Comparison of ENCODE assay signal across 23 mouse cellular contexts in genomic region chr1:165875520-165876284, GRCm38 (mm10).
DNase-seq lines count a peak whose midpoint lies in the region; ATAC-seq and TF ChIP-seq lines count a peak whose summit lies in the region.
"Had no signal": no experiment of that assay in that cellular context is flagged by ENCODE, and none has a peak within 500 bp of the region (broad histone marks: within the 10 kb centered on the region; RNA-seq: fewer than 3 reads in every experiment).

No protein-coding gene starts in this region.

- H3K36me3 ChIP-seq in liver, embryonic 11.5 days (ENCODE audit: control insufficient read depth, insufficient read depth, low read length), result 0 out of 2 replicates have a peak, but pooled peaks cover 2% of the 10 kb centered on the region
- peaks cover 22% of the 10 kb centered on the region for H3K36me3 ChIP-seq in liver, postnatal 0 days (replicated peaks; ENCODE audit: insufficient read depth, low read length)
- peaks cover 2 to 47% of the 10 kb centered on the region in 2 experiments; a peak in 3 of 4 replicates for H3K36me3 ChIP-seq in MEL (ENCODE audit: control insufficient read depth in 1 of 2, insufficient read depth in 2 of 2, low read length in 2 of 2)
- peaks cover 27% of the 10 kb centered on the region for H3K36me3 ChIP-seq in kidney, embryonic 14.5 days (ENCODE audit: control insufficient read depth, insufficient read depth, low read length)

- no peak overlapping the region for H3K4me2 ChIP-seq in liver, embryonic 11.5 days
- no peak overlapping the region for H3K4me2 ChIP-seq in liver, postnatal 0 days (ENCODE audit: low read depth, low read length)
- H3K4me2 ChIP-seq in kidney, embryonic 14.5 days (replicated peaks; ENCODE audit: low read depth, low read length), result no peak overlapping the region
- H3K4me2 ChIP-seq: forebrain, embryonic 15.5 days; heart, embryonic 13.5 days; neural tube, embryonic 13.5 days had no signal

- H3K27ac ChIP-seq in liver, embryonic 11.5 days (ENCODE audit: low read depth, low read length), result no peak overlapping the region
- H3K27ac ChIP-seq in liver, postnatal 0 days (ENCODE audit: low read depth), result no peak overlapping the region
- H3K27ac ChIP-seq in MEL (ENCODE audit: control insufficient read depth, low read depth, low read length), result peak overlapping the region; percentile 100
- H3K27ac ChIP-seq in bone marrow, adult 2 months (ENCODE audit: control insufficient read depth, insufficient read depth, low read depth, low read length, poor library complexity), result peak overlapping the region; percentile 14; the same call in 1 of the 2 replicates
- H3K27ac ChIP-seq in kidney, embryonic 14.5 days (ENCODE audit: low read depth, low read length), result no peak overlapping the region
- H3K27ac ChIP-seq: forebrain, embryonic 15.5 days; heart, embryonic 13.5 days; macrophage; midbrain, embryonic 10.5 days; neural tube, embryonic 13.5 days had no signal

- TF ChIP-seq RAD21 in MEL (IDR thresholded peaks at IDR 0.05; ENCODE audit: low read depth, low read length), result no peak

- H3K27me3 ChIP-seq in liver, embryonic 11.5 days (replicated peaks; ENCODE audit: control insufficient read depth, insufficient read depth, low read length), result no peaks in the 10 kb centered on the region
- no peaks in the 10 kb centered on the region for H3K27me3 ChIP-seq in liver, postnatal 0 days (ENCODE audit: insufficient read depth, low read length)
- H3K27me3 ChIP-seq in MEL (ENCODE audit: control insufficient read depth in 1 of 2, insufficient read depth in 2 of 2, low read length in 2 of 2), result no peaks in the 10 kb centered on the region
- no peaks in the 10 kb centered on the region for H3K27me3 ChIP-seq in kidney, embryonic 14.5 days (ENCODE audit: control insufficient read depth, insufficient read depth, low read length)
- H3K27me3 ChIP-seq: forebrain, embryonic 15.5 days; heart, embryonic 13.5 days; neural tube, embryonic 13.5 days; Patski had no signal

- TF ChIP-seq POLR2A in MEL (IDR thresholded peaks at IDR 0.05; ENCODE audit: control insufficient read depth in 1 of 2, insufficient read depth in 1 of 2, low read depth in 1 of 2, low read length in 2 of 2, poor library complexity in 1 of 2), result peak in 1 of 2 experiments; percentile 34; a peak in 1 of 4 replicates
- TF ChIP-seq POLR2A in bone marrow, adult 2 months (IDR thresholded peaks at IDR 0.05; ENCODE audit: borderline replicate concordance, control insufficient read depth, low read depth, low read length), result no peak

- no peak for TF ChIP-seq CTCF in liver, postnatal 0 days (IDR thresholded peaks at IDR 0.05; ENCODE audit: low read depth)
- TF ChIP-seq CTCF in MEL (IDR thresholded peaks at IDR 0.05 in 2 of 3, conservative IDR thresholded peaks at IDR 0.05 in 1 of 3; ENCODE audit: control insufficient read depth in 1 of 3, insufficient read depth in 1 of 3, low read depth in 2 of 3, low read length in 3 of 3, poor library complexity in 1 of 3, severe bottlenecking in 1 of 3), result no peak
- TF ChIP-seq CTCF in bone marrow, adult 2 months (IDR thresholded peaks at IDR 0.05; ENCODE audit: control insufficient read depth, insufficient read depth, low read length), result no peak

- H3K9ac ChIP-seq in liver, embryonic 11.5 days (ENCODE audit: low read depth, low read length), result no peak overlapping the region
- H3K9ac ChIP-seq in liver, postnatal 0 days (replicated peaks), result no peak overlapping the region
- H3K9ac ChIP-seq in MEL (ENCODE audit: control insufficient read depth, low read depth, low read length, poor library complexity, severe bottlenecking), result peak overlapping the region; percentile 89
- H3K9ac ChIP-seq in kidney, embryonic 14.5 days (ENCODE audit: low read depth, low read length), result no peak overlapping the region
- H3K9ac ChIP-seq: forebrain, embryonic 15.5 days; heart, embryonic 13.5 days; neural tube, embryonic 13.5 days had no signal

- DNase-seq in liver, embryonic 11.5 days (ENCODE audit: low spot score), result no peak
- DNase-seq in liver, postnatal 0 days, result no peak
- peak; percentile 90 for DNase-seq in MEL (ENCODE audit: low read depth, low spot score)
- DNase-seq in lung, adult 18-20 months, result no peak
- DNase-seq: adrenal gland, postnatal 25 days; cerebellum, adult 8-10 months; cerebellum, postnatal 25 days; heart, postnatal 14 days; kidney, adult 18-20 months; kidney, postnatal 4 days; layer of hippocampus, postnatal 36 days; left cerebral cortex, postnatal 4 days had no signal

- ATAC-seq in liver, embryonic 11.5 days (replicated peaks; ENCODE audit: low FRiP score), result peak; percentile 47; the same call in 1 of the 2 replicates
- no peak for ATAC-seq in liver, postnatal 0 days
- ATAC-seq in megakaryocyte-erythroid progenitor cell, adult 5-6 weeks (replicated peaks; ENCODE audit: low FRiP score, low TSS enrichment, poor library complexity, severe bottlenecking), result peak; percentile 88
- ATAC-seq in kidney, embryonic 14.5 days (ENCODE audit: low FRiP score, low TSS enrichment), result no peak
- ATAC-seq: CD4-positive, CD25-positive, alpha-beta regulatory T cell, adult 4 months; forebrain, embryonic 15.5 days; midbrain, embryonic 16.5 days; Patski had no signal

- no peak overlapping the region for H3K4me3 ChIP-seq in liver, embryonic 11.5 days (ENCODE audit: low read depth, low read length)
- H3K4me3 ChIP-seq in liver, postnatal 0 days (ENCODE audit: low read depth, low read length), result no peak overlapping the region
- peak overlapping the region; percentile 73 to 81 for H3K4me3 ChIP-seq in MEL (ENCODE audit: control insufficient read depth in 1 of 2, insufficient read depth in 1 of 2, low read depth in 2 of 2, low read length in 2 of 2)
- no peak overlapping the region for H3K4me3 ChIP-seq in bone marrow, adult 2 months (replicated peaks; ENCODE audit: control insufficient read depth, low read depth, low read length)
- H3K4me3 ChIP-seq in kidney, embryonic 14.5 days (ENCODE audit: low read length), result no peak overlapping the region
- H3K4me3 ChIP-seq: forebrain, embryonic 15.5 days; heart, embryonic 13.5 days; midbrain, embryonic 10.5 days; neural tube, embryonic 13.5 days had no signal

- WGBS in liver, embryonic 11.5 days, result 75% methylated on average over 6 of the region's 6 CpGs
- 62% methylated on average over 6 of the region's 6 CpGs for WGBS in liver, postnatal 0 days (ENCODE audit: insufficient replicate concordance)
- WGBS in bone marrow, adult 2 months, result 70% methylated on average over 6 of the region's 6 CpGs
- WGBS in kidney, embryonic 14.5 days, result 92% methylated on average over 6 of the region's 6 CpGs

- no peaks in the 10 kb centered on the region; the same call in 1 of the 2 replicates for H3K4me1 ChIP-seq in liver, embryonic 11.5 days (replicated peaks; ENCODE audit: control insufficient read depth, insufficient read depth, low read length)
- H3K4me1 ChIP-seq in liver, postnatal 0 days (ENCODE audit: insufficient read depth), result no peaks in the 10 kb centered on the region
- H3K4me1 ChIP-seq in MEL (ENCODE audit: control insufficient read depth in 1 of 2, insufficient read depth in 2 of 2, low read length in 2 of 2), result peaks cover 20 to 38% of the 10 kb centered on the region in 2 experiments
- no peaks in the 10 kb centered on the region; the same call in 1 of the 2 replicates for H3K4me1 ChIP-seq in bone marrow, adult 2 months (ENCODE audit: control insufficient read depth, insufficient read depth, low read length)
- H3K4me1 ChIP-seq in kidney, embryonic 14.5 days (ENCODE audit: control insufficient read depth, insufficient read depth, low read length), result no peaks in the 10 kb centered on the region
- H3K4me1 ChIP-seq: forebrain, embryonic 15.5 days had no signal

- no peaks in the 10 kb centered on the region for H3K9me3 ChIP-seq in liver, embryonic 11.5 days (ENCODE audit: control insufficient read depth, low read length)
- H3K9me3 ChIP-seq in liver, postnatal 0 days (ENCODE audit: low read length), result no peaks in the 10 kb centered on the region
- no peaks in the 10 kb centered on the region for H3K9me3 ChIP-seq in MEL (replicated peaks; ENCODE audit: insufficient read depth, low read length)
- no peaks in the 10 kb centered on the region for H3K9me3 ChIP-seq in kidney, embryonic 14.5 days (ENCODE audit: control insufficient read depth, low read length)
- H3K9me3 ChIP-seq: forebrain, embryonic 15.5 days; heart, embryonic 13.5 days; midbrain, embryonic 10.5 days; neural tube, embryonic 13.5 days had no signal

- H3K79me2 ChIP-seq in MEL (ENCODE audit: control insufficient read depth, insufficient read depth, low read length, poor library complexity), result peaks cover 22% of the 10 kb centered on the region

- TF ChIP-seq EP300 in liver, postnatal 0 days (IDR thresholded peaks at IDR 0.05; ENCODE audit: low read depth), result no peak
- TF ChIP-seq EP300 in MEL (IDR thresholded peaks at IDR 0.05; ENCODE audit: low read depth in 1 of 2, low read length in 2 of 2), result peak; percentile 93 to 95

TF ChIP-seq in MEL, 35 proteins besides CTCF, POLR2A, EP300 and RAD21 (continues in another document):
- TF ChIP-seq ZNF384 (IDR thresholded peaks at IDR 0.05; ENCODE audit: low read depth, low read length) (peak; percentile 44; the same call in 1 of the 2 replicates), SIN3A (IDR thresholded peaks at IDR 0.05; ENCODE audit: low read length) (peak; percentile 79), POLR2AphosphoS2 (IDR thresholded peaks at IDR 0.05; ENCODE audit: low read length) (peak; percentile 74; the same call in 1 of the 2 replicates), NRF1 (IDR thresholded peaks at IDR 0.05; ENCODE audit: insufficient read depth, low read depth, low read length, poor library complexity, severe bottlenecking) (0 out of 2 replicates have a peak, but pooled peaks have one; percentile 3), MEF2A (IDR thresholded peaks at IDR 0.05; ENCODE audit: extremely low read depth, insufficient replicate concordance, low read depth, low read length, poor library complexity, severe bottlenecking) (no peak), MXI1 (IDR thresholded peaks at IDR 0.05; ENCODE audit: low read depth, low read length) (peak; percentile 46), MYC (IDR thresholded peaks at IDR 0.05; ENCODE audit: low read depth, low read length) (peak; percentile 28; the same call in 1 of the 2 replicates), SMC3 (IDR thresholded peaks at IDR 0.05; ENCODE audit: low read depth, low read length) (0 out of 2 replicates have a peak, but pooled peaks have one; percentile 22), ZC3H11A (IDR thresholded peaks at IDR 0.05; ENCODE audit: low read depth, low read length) (no peak), TBP (IDR thresholded peaks at IDR 0.05; ENCODE audit: low read depth, low read length) (peak; percentile 62), HCFC1 (IDR thresholded peaks at IDR 0.05; ENCODE audit: low read depth, low read length) (no peak), GATA1 (IDR thresholded peaks at IDR 0.05; ENCODE audit: low read depth, low read length) (peak; percentile 97), MAX (IDR thresholded peaks at IDR 0.05; ENCODE audit: low read length) (no peak; the same call in 1 of the 2 replicates), NELFE (IDR thresholded peaks at IDR 0.05; ENCODE audit: low read depth, low read length) (peak; percentile 58; the same call in 1 of the 2 replicates), TAL1 (IDR thresholded peaks at IDR 0.05; ENCODE audit: low read length) (peak; percentile 73), USF1 (IDR thresholded peaks at IDR 0.05; ENCODE audit: low read depth, low read length) (no peak)

Comparison
In these comparisons a context has a peak if more than half of its experiments do, and no peak if none do; other contexts are left out.
1. ATAC-seq: peak in liver, embryonic 11.5 days (single experiment) and megakaryocyte-erythroid progenitor cell, adult 5-6 weeks (single experiment); none in liver, postnatal 0 days (single experiment) and kidney, embryonic 14.5 days (single experiment).
2. H3K27ac ChIP-seq: peak in MEL (single experiment) and bone marrow, adult 2 months (single experiment); none in liver, embryonic 11.5 days (single experiment), liver, postnatal 0 days (single experiment) and kidney, embryonic 14.5 days (single experiment).
3. H3K4me3 ChIP-seq: peak in MEL (2 of 2); none in liver, embryonic 11.5 days (single experiment), liver, postnatal 0 days (single experiment), bone marrow, adult 2 months (single experiment) and kidney, embryonic 14.5 days (single experiment).